Mouse (Mus musculus) inflammation-experienced regulatory T-cells (primary cell): ENCODE results near the gene Otulinl. TPM values are rescaled to one million over a fixed set of nuclear protein-coding genes. Genes with fewer than 3 reads are reported as not detected.

Source experiments
- polyA plus RNA-seq, 2 experiments: library from polyadenylated mRNA; unstranded; fragments of 100-300 nt; shearing (Covaris generic); gene quantifications; one replicate each; pipeline ENCODE4 v1.2.1; 2017

Gene Otulinl
- 100 to 1,000 TPM; 246 to 328 TPM for polyA plus RNA-seq

GRCm38 (mm10) chr15:27681419-27682187 is at the start of gene Otulinl:
TSS of gene Otulinl (minus strand) at chr15:27681579.

GRCm38 (mm10) chr15:27630601-27631383 is 50.6 kb downstream of the Otulinl start, which contains the start of gene Otulin:
TSS of gene Otulin (minus strand) at chr15:27630693.

Other genes starting within 250 kb of the Otulinl start
- gene Ank, start 214.9 kb downstream of the Otulinl start, polyA plus RNA-seq, result 10 to 100 TPM; 29.4 to 32.4 TPM
- 100 to 1,000 TPM in 1 of 2 experiments, 10 to 100 TPM in 1; 95.8 to 101 TPM for gene Otulin, start 50.9 kb downstream of the Otulinl start, polyA plus RNA-seq